In genomic region chr6:93913226-93913861, GRCm38 (mm10) we compare ENCODE assay signal across 8 mouse cellular contexts.
DNase-seq lines count a peak whose midpoint lies in the region; ATAC-seq and TF ChIP-seq lines count a peak whose summit lies in the region.

No protein-coding gene starts in this region.

- peak; percentile 67 for ATAC-seq in forebrain, embryonic 11.5 days (replicated peaks; ENCODE audit: low FRiP score)
- ATAC-seq in neural tube, embryonic 12.5 days (ENCODE audit: low FRiP score, low read depth) = peak; percentile 55
- no peak for ATAC-seq in erythroblast, adult 5-6 weeks (replicated peaks; ENCODE audit: low FRiP score, poor library complexity, severe bottlenecking)

- H3K27ac ChIP-seq in ES-Bruce4 (ENCODE audit: insufficient read depth, low read length) = peak overlapping the region; percentile 64
- peak overlapping the region; percentile 100 for H3K27ac ChIP-seq in forebrain, embryonic 11.5 days (ENCODE audit: low read depth, low read length)
- H3K27ac ChIP-seq in neural tube, embryonic 12.5 days = peak overlapping the region; percentile 90

- TF ChIP-seq CTCF in ES-Bruce4 (IDR thresholded peaks at IDR 0.05; ENCODE audit: low read depth, low read length) = no peak
- no peak for TF ChIP-seq CTCF in brain, embryonic 14.5 days (IDR thresholded peaks at IDR 0.05; ENCODE audit: borderline replicate concordance, extremely low read depth, insufficient read depth, insufficient read length)

- peak overlapping the region; percentile 41 for H3K4me3 ChIP-seq in ES-Bruce4 (ENCODE audit: low read depth, low read length)
- H3K4me3 ChIP-seq in forebrain, embryonic 11.5 days (ENCODE audit: low read depth, low read length) = peak overlapping the region; percentile 44
- peak overlapping the region; percentile 37 for H3K4me3 ChIP-seq in neural tube, embryonic 12.5 days

- no peaks in the 10 kb centered on the region for H3K9me3 ChIP-seq in ES-Bruce4 (replicated peaks; ENCODE audit: control insufficient read depth, insufficient read depth, low read length, poor library complexity, severe bottlenecking)
- no peaks in the 10 kb centered on the region for H3K9me3 ChIP-seq in forebrain, embryonic 11.5 days (ENCODE audit: control insufficient read depth, low read length)
- no peaks in the 10 kb centered on the region for H3K9me3 ChIP-seq in neural tube, embryonic 12.5 days

- peak overlapping the region; percentile 80 for H3K4me2 ChIP-seq in forebrain, embryonic 11.5 days (ENCODE audit: low read depth, low read length, severe bottlenecking)
- H3K4me2 ChIP-seq in neural tube, embryonic 12.5 days (replicated peaks) = peak overlapping the region; percentile 61

- WGBS in forebrain, embryonic 11.5 days = under 1% methylated on average over 22 of the region's 22 CpGs
- WGBS in neural tube, embryonic 12.5 days = 1% methylated on average over 22 of the region's 22 CpGs

- no peak for TF ChIP-seq POLR2A in ES-Bruce4 (IDR thresholded peaks at IDR 0.05; ENCODE audit: insufficient read depth, low read length)
- no peak for TF ChIP-seq POLR2A in brain, embryonic 14.5 days (IDR thresholded peaks at IDR 0.05; ENCODE audit: borderline replicate concordance, extremely low read depth, insufficient read depth, insufficient read length, poor library complexity, severe bottlenecking)

- H3K36me3 ChIP-seq in ES-Bruce4 (ENCODE audit: control insufficient read depth, insufficient read depth, low read length, poor library complexity, severe bottlenecking) = no peaks in the 10 kb centered on the region
- no peaks in the 10 kb centered on the region for H3K36me3 ChIP-seq in forebrain, embryonic 11.5 days (ENCODE audit: control insufficient read depth, insufficient read depth, low read length)
- no peaks in the 10 kb centered on the region for H3K36me3 ChIP-seq in neural tube, embryonic 12.5 days

- DNase-seq in brain, embryonic 14.5 days (ENCODE audit: low read depth) = peak; percentile 91
- peak; percentile 87 for DNase-seq in forebrain, embryonic 11.5 days (ENCODE audit: low spot score)
- DNase-seq in layer of hippocampus, adult 8-10 months (ENCODE audit: low spot score in 2 of 2) = peak; percentile 10 to 18
- DNase-seq in MN1 (ENCODE audit: low spot score) = no peak
- no peak for DNase-seq in spleen, postnatal 4 days (ENCODE audit: low spot score in 2 of 2)

- H3K9ac ChIP-seq in ES-Bruce4 (ENCODE audit: low read depth, poor library complexity, severe bottlenecking) = peak overlapping the region; percentile 41
- H3K9ac ChIP-seq in forebrain, embryonic 11.5 days (ENCODE audit: low read length) = peak overlapping the region; percentile 73
- H3K9ac ChIP-seq in neural tube, embryonic 12.5 days = peak overlapping the region; percentile 58

- no peaks in the 10 kb centered on the region for H3K27me3 ChIP-seq in ES-Bruce4 (ENCODE audit: control insufficient read depth, insufficient read depth, low read length, poor library complexity, severe bottlenecking)
- no peaks in the 10 kb centered on the region for H3K27me3 ChIP-seq in forebrain, embryonic 11.5 days (ENCODE audit: control insufficient read depth, insufficient read depth, low read length)
- H3K27me3 ChIP-seq in neural tube, embryonic 12.5 days (replicated peaks) = no peaks in the 10 kb centered on the region

- H3K4me1 ChIP-seq in ES-Bruce4 (ENCODE audit: control insufficient read depth, insufficient read depth, low read length) = peaks cover 4% of the 10 kb centered on the region
- H3K4me1 ChIP-seq in forebrain, embryonic 11.5 days (replicated peaks; ENCODE audit: control insufficient read depth, insufficient read depth, low read length) = peaks cover 26% of the 10 kb centered on the region
- H3K4me1 ChIP-seq in neural tube, embryonic 12.5 days = peaks cover 45% of the 10 kb centered on the region

- TF ChIP-seq EP300 in ES-Bruce4 (IDR thresholded peaks at IDR 0.05; ENCODE audit: insufficient read depth, low read depth, low read length) = no peak

Comparison
In these comparisons a context has a peak if more than half of its experiments do, and no peak if none do; other contexts are left out.
1. DNase-seq: peak in brain, embryonic 14.5 days (single experiment), forebrain, embryonic 11.5 days (single experiment) and layer of hippocampus, adult 8-10 months (2 of 2); none in MN1 (single experiment) and spleen, postnatal 4 days (0 of 2).
2. Peak in every context shown above with its lines, with median percentiles within 50 percentile points of each other: H3K27ac ChIP-seq, H3K4me3 ChIP-seq and H3K9ac ChIP-seq.